Mouse (Mus musculus) stomach, postnatal 0 days (tissue): ENCODE measurements around the gene Smim4. TPM values are rescaled to one million over a fixed set of nuclear protein-coding genes. Genes with fewer than 3 reads are reported as not detected.

Source experiments
- ATAC-seq: fragments of 200-750 bp; cut with Nextera tagmentation; 2 replicates; pipeline ENCODE4 v1.8.0; 2017; ENCODE audit not compliant: low FRiP score, low TSS enrichment
- DNase-seq: peaks from one replicate; pipeline ENCODE4 v3.0.0-alpha.2; 2016; ENCODE audit warnings: low spot score
- H3K27ac ChIP-seq: fragments of 300-500 bp; sonication (generic); replicated peaks from 2 replicates; pipeline ENCODE4 v1.5.1; 2014; ENCODE audit warnings: mild to moderate bottlenecking, control low read depth
- H3K27me3 ChIP-seq: fragments of 300-500 bp; sonication (generic); 2 replicates; pipeline ENCODE4 v1.6.1; 2014; ENCODE audit warnings: low read length; ENCODE audit not compliant: control insufficient read depth, insufficient read depth
- H3K36me3 ChIP-seq: fragments of 300-500 bp; sonication (generic); 2 replicates; pipeline ENCODE4 v1.6.1; 2014; ENCODE audit warnings: low read length, mixed read lengths; ENCODE audit not compliant: control insufficient read depth, insufficient read depth
- H3K4me1 ChIP-seq: fragments of 300-500 bp; sonication (generic); replicated peaks from 2 replicates; pipeline ENCODE4 v1.6.1; 2014; ENCODE audit warnings: antibody characterized with exemption; ENCODE audit not compliant: control insufficient read depth, insufficient read depth
- H3K4me2 ChIP-seq: fragments of 300-500 bp; sonication (generic); replicated peaks from 2 replicates; pipeline ENCODE4 v1.6.1; 2014; ENCODE audit warnings: low read depth, mild to moderate bottlenecking, control low read depth, moderate library complexity
- H3K4me3 ChIP-seq: fragments of 300-500 bp; sonication (generic); 2 replicates; pipeline ENCODE4 v1.5.1; 2014; ENCODE audit warnings: low read depth, low read length, control low read depth
- H3K9ac ChIP-seq: fragments of 300-500 bp; sonication (generic); 2 replicates; pipeline ENCODE4 v1.6.1; 2014; ENCODE audit warnings: mild to moderate bottlenecking, low read length, control low read depth, mixed read lengths
- H3K9me3 ChIP-seq: fragments of 300-500 bp; sonication (generic); 2 replicates; pipeline ENCODE4 v1.6.1; 2016; ENCODE audit warnings: low read length; ENCODE audit not compliant: control insufficient read depth
- CTCF ChIP-seq: IDR thresholded peaks from 2 replicates; pipeline ENCODE4 v1.5.1; 2016; ENCODE audit warnings: antibody characterized with exemption, low read depth, mild to moderate bottlenecking, moderate library complexity
- EP300 ChIP-seq: optimal IDR thresholded peaks from 2 replicates; pipeline ENCODE3; 2016; ENCODE audit warnings: antibody characterized with exemption
- WGBS: fragments of 180-500 bp; shearing (Covaris S2); extraction: QIAGEN DNeasy Blood & Tissue Kit; methylation state at CpG from one replicate; pipeline ENCODE4 v1.1.7; 2014; 5-methylcytosine and 5-hydroxymethylcytosine counted together
- polyA plus RNA-seq: library from polyadenylated mRNA; unstranded; fragments of >200 nt; fragmentation: Nextera tagmentation; extraction: Ambion mirVana; gene quantifications from 2 replicates; pipeline ENCODE4 v1.2.1, GENCODE M21; 2015

Gene Smim4
- polyA plus RNA-seq, 1 experiment from 2014 or later: 108 TPM

DNA sequence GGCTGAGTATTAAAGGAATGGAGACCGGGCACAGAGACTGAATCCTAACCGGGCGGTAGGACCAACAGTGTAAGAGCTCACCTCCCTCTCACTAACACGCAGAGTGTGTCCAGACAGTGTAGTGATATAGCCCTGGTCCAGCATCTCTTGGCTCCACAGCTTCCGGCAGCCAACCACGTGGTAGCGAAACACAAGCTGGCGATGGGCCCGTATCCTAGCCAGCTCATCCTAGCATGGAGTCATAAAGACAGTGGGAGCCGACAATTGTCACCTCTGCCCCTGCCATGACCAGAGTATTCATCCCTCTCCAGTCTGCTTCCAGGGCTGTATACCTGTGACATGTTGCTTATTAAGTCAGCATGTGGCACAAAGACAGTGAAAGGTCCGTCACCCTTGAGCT lies 16.9 kb upstream of the Smim4 start:
- no peak for ATAC-seq
- Histone ChIP-seq H3K27me3 (no peaks in the 10 kb centered on the region), H3K4me1 (no peaks in the 10 kb centered on the region), H3K4me3 (no peak overlapping the region), H3K4me2 (no peak overlapping the region), H3K9me3 (no peaks in the 10 kb centered on the region), H3K9ac (no peak overlapping the region), H3K27ac (no peak overlapping the region), H3K36me3 (no peaks in the 10 kb centered on the region)
- TF ChIP-seq CTCF (no peak), EP300 (no peak)
- 92% methylated on average over 11 of the region's 11 CpGs for WGBS
- no peak for DNase-seq

DNA sequence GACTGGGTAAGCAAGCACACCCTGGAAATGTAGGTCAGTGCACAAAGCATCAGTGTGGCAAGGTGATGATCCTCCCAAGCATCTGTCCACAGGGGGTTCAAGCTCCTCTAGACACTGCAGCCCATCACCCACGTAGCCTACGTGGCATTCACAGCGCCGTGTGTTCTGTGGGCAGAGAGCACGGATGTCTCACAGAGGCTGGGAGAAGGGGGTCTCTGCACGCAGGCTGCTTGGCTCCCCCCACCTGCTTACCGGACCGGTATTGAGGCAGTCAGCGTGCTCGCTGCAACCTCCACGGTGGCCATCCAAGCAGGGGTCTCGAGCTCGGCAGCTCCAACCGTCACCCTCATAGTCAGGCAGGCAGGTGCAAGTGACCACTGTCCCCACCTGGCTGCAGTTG lies 12.3 kb upstream of the Smim4 start:
- Histone ChIP-seq H3K27ac (no peak overlapping the region), H3K36me3 (peaks cover 15% of the 10 kb centered on the region), H3K9ac (no peak overlapping the region), H3K4me1 (no peaks in the 10 kb centered on the region), H3K9me3 (no peaks in the 10 kb centered on the region), H3K4me3 (no peak overlapping the region), H3K27me3 (no peaks in the 10 kb centered on the region), H3K4me2 (no peak overlapping the region)
- no peak for DNase-seq
- TF ChIP-seq CTCF: no peak
- TF ChIP-seq EP300: no peak
- WGBS: 96% methylated on average over 14 of the region's 14 CpGs
- no peak for ATAC-seq

DNA sequence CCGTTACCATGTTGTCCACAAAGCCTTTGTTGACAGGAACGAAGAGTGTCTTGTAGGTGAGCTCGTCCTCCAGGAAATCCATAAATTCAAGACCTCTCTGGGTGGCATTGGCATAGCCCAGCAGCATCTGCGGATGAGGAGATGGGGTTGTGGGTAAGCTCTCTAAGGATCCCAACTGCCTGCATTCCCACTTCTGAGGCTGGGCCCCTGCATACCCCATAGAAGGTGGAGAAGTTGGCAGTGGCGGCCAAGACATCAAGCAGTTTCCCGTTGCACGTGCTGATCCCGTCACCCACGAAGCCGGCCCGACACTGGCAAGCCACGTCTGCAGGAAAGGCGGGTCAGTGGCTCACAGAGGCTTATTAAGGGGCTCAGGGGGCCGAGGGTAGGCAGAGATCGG lies 11.4 kb upstream of the Smim4 start:
- no peak overlapping the region for H3K9ac ChIP-seq
- no peak for TF ChIP-seq EP300
- no peak for TF ChIP-seq CTCF
- DNase-seq: no peak
- 82% methylated on average over 15 of the region's 15 CpGs for WGBS
- peaks cover 18% of the 10 kb centered on the region for H3K36me3 ChIP-seq
- no peaks in the 10 kb centered on the region for H3K9me3 ChIP-seq
- no peak for ATAC-seq
- H3K4me3 ChIP-seq: no peak overlapping the region
- H3K27me3 ChIP-seq: no peaks in the 10 kb centered on the region
- H3K27ac ChIP-seq: no peak overlapping the region
- H3K4me2 ChIP-seq: no peak overlapping the region
- H3K4me1 ChIP-seq: no peaks in the 10 kb centered on the region

DNA sequence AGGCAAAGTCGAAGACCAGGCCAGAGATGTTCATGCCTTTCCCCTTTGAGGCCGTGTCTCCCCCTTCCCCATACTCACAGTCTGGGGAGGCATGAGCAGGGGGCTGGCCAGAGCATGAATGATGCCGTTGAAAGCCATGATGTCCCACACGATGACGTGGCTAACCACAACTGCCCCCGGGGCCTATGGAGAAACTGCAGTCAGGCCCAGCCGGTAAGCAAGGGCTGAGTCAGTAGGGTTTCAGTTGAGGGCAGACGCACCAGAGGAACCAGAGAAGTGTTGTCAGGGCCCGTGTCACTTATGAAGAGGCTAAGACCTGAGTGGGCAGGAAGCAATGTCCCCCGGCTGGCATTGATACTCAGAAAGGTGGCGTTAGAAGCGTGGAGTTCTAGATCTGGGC lies 10.9 kb upstream of the Smim4 start:
- H3K36me3 ChIP-seq: peaks cover 18% of the 10 kb centered on the region
- no peaks in the 10 kb centered on the region for H3K4me1 ChIP-seq
- no peaks in the 10 kb centered on the region for H3K9me3 ChIP-seq
- no peak overlapping the region for H3K4me3 ChIP-seq
- ATAC-seq (no peak), DNase-seq (no peak)
- TF ChIP-seq EP300: no peak
- no peak for TF ChIP-seq CTCF
- H3K27me3 ChIP-seq: no peaks in the 10 kb centered on the region
- no peak overlapping the region for H3K4me2 ChIP-seq
- 91% methylated on average over 12 of the region's 12 CpGs for WGBS
- no peak overlapping the region for H3K27ac ChIP-seq
- H3K9ac ChIP-seq: no peak overlapping the region

DNA sequence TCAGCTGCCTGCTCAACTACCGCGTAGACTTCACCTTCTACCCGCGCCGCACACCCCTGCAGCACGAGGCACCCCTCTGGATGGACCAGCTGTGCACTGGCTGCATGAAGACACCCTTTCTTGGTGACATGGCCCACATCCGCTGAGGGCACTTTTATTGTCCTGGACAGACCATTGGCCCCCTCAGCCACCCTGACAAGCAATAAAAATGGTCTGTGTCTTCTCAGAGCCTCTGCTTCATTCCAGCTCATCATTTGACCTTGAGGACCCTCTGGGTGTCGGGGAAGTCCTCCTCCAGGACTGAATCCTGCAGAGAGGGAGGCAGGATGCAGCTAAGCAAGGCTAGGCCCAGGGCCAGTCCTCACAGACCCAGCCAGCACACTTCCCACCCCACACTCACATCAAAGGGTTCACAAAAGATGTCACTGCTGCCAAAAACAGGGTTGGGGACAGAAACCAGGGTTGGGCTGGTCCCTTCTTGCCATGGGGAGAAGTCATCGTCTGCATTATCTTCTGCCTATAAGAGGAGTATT lies 10.2 kb upstream of the Smim4 start:
- Histone ChIP-seq H3K27ac (no peak overlapping the region), H3K9ac (no peak overlapping the region), H3K4me3 (no peak overlapping the region), H3K4me1 (peaks cover 4% of the 10 kb centered on the region; the same call in 1 of the 2 replicates), H3K4me2 (no peak overlapping the region), H3K9me3 (no peaks in the 10 kb centered on the region), H3K36me3 (peaks cover 18% of the 10 kb centered on the region), H3K27me3 (no peaks in the 10 kb centered on the region)
- WGBS: 93% methylated on average over 9 of the region's 9 CpGs
- no peak for TF ChIP-seq CTCF
- TF ChIP-seq EP300: no peak
- DNase-seq (no peak), ATAC-seq (no peak)

DNA sequence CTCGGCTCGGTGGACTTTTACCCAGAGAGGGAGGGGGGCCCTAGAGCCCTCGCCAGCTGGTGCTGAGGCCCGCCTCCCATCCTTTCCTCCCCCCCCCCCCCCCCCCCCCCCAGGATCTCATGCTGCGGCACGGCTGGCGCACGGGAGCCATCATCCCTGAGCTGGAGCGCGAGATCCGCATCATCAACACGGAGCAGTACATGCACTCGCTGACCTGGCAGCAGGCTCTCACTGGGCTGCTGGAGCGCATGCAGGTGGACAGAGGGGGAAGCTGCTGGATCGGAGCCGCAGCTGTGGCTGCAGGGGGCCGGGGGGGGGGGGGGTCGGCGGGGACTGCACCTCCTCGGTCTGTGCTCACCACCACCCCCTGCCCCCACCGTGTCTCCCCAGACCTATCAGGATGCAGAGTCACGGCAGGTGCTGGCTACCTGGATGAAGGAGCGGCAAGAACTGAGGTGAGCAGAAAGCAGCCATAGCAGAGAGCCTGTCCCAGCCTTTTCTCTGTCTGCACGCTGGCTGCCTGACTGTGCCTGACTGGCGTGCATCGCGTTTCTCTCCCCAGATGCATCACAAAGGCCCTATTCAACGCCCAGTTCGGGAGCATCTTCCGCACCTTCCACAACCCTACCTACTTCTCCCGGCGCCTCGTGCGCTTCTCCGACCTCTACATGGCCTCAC lies 9.6 kb upstream of the Smim4 start:
- no peaks in the 10 kb centered on the region for H3K9me3 ChIP-seq

More for the DNA sequence above, 9.6 kb upstream of the Smim4 start:
- Histone ChIP-seq H3K4me1 (peaks cover 4% of the 10 kb centered on the region; the same call in 1 of the 2 replicates), H3K36me3 (peaks cover 18% of the 10 kb centered on the region), H3K27ac (no peak overlapping the region), H3K27me3 (no peaks in the 10 kb centered on the region), H3K9ac (no peak overlapping the region), H3K4me2 (no peak overlapping the region), H3K4me3 (no peak overlapping the region)
- 82% methylated on average over 26 of the region's 35 CpGs for WGBS
- TF ChIP-seq CTCF (no peak), EP300 (no peak)
- DNase-seq (no peak), ATAC-seq (no peak)
